Mouse (Mus musculus) left cerebral cortex, adult 2 months (tissue): ENCODE data around the gene Cfap100. TPM values are rescaled to one million over a fixed set of nuclear protein-coding genes. Genes with fewer than 3 reads are reported as not detected.
A peak's percentile ranks its signal among the peaks of the same experiment; 100 is the strongest.

Source experiments
- DNase-seq, 2 experiments: peaks; one replicate each; pipeline ENCODE4 v3.0.0; 2021 to 2022; ENCODE audit warnings: low spot score in 2 of 2, mixed read lengths in 1 of 2; ENCODE audit errors: extremely low spot score in 1 of 2
- H3K27ac ChIP-seq: fragments of 200-600 bp; 2 replicates; pipeline ENCODE4 v1.8.1; 2022
- H3K4me3 ChIP-seq: fragments of 200-600 bp; 2 replicates; pipeline ENCODE4 v1.8.1; 2022
- CTCF ChIP-seq: fragments of 200-600 bp; IDR thresholded peaks from 2 replicates; pipeline ENCODE4 v1.8.1; 2022; ENCODE audit warnings: antibody characterized with exemption, mild to moderate bottlenecking, moderate library complexity
- intact Hi-C: fragments of 180-260 bp; cut with DNase I; formaldehyde crosslinking; loops from one replicate; pipeline ENCODE4 v1.15.1; 2025
- total RNA-seq, 2 experiments: library from RNA; stranded (reverse); gene quantifications; 2 replicates each; pipeline ENCODE4 v1.2.3; 2021

Gene Cfap100
- total RNA-seq, 2 experiments from 2014 or later, result 4.5 to 6.5 TPM

DNA sequence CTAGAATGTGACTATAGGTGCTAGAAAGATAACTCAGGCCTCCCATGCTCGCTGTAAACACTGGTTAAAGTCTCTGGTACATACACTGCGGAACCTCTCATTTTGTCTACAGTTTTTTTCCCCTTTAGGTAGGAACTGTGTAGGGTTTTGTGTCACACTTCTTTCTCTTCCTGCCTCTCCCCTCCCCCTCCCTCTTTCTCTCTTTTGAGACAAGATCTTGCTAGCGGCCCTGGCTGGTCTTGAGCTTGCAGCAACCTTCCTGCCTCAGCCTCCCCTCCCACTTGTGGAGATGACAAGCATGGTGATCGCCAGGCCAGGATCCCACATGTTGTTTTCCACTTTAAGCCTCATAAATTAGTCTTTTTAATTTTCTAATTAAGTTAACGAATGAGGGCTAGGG is 25.2 kb upstream of the Cfap100 start:
- TF ChIP-seq CTCF, result no peak
- intact Hi-C loops, result loop anchor here (5.0 kb wide), 1 partner anchor 124 kb away; no protein-coding TSS in a partner anchor
- no peak for DNase-seq
- no peak overlapping the region for H3K4me3 ChIP-seq
- H3K27ac ChIP-seq, result no peak overlapping the region

DNA sequence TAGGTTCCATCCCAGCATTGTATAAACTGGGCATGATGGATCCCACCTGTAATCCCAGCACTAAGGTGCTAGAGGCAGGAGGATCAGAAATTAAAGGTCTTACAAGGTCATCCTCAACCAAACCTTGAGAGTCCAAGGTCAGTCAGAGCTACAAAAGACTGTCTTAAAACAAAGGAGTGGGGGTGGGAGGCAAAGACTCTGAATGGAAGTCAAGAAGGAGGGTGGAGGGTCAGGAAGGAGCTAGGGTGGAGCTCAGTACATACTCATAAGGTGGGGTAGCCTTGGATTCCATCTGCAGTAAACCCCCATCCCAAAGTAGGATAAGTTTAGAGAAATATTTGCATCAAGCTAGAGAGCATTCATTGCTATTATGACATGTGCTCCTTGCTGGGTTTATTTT is 24.0 kb upstream of the Cfap100 start:
- Histone ChIP-seq H3K27ac (no peak overlapping the region), H3K4me3 (no peak overlapping the region)
- intact Hi-C loops, result loop anchor here (5.0 kb wide), 1 partner anchor 125 kb away; no protein-coding TSS in a partner anchor
- no peak for TF ChIP-seq CTCF
- no peak for DNase-seq

DNA sequence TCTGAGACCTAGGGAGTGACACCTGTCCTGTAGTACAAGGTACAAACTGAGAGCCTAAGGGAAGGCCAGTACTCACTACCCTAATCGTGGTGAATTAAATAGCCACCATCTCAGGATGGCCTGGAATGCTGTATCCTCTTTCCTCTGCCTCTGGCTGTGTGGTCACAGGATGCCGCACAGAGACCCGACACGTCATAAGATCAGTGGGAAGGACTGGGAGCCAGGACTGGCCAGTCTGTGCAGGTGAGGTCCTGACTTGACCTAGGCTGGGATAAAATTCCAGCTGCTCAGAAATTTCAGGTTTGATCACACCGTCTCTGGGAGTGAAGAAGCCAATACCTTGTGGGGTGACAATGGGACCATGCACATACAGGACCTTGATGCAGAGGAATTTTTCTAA is 22.9 kb upstream of the Cfap100 start:
- intact Hi-C loops, result loop anchor here (5.0 kb wide), 1 partner anchor 126 kb away; no protein-coding TSS in a partner anchor
- DNase-seq, result no peak
- no peak overlapping the region for H3K27ac ChIP-seq
- H3K4me3 ChIP-seq, result no peak overlapping the region
- TF ChIP-seq CTCF, result no peak

DNA sequence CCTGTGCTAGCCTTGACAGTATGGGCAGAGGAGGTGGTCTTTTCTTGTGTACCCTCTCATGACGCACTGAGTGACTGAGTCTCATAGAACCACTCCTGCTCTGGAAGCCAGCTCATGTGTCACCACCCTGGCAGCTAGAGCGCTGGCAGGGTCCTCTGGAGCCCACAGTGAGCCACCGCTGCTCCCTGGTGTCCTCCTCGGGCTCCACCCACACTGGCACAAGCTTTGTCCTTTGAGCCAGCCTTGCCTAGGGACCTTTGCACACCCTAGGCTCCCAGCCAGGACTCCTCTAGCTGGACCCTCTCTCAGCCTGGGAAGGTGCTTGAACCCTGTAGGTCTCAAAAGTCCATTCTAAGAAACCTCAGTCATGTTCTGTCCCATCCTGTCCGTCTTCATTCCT is 22.1 kb upstream of the Cfap100 start:
- no peak for DNase-seq
- intact Hi-C loops, result loop anchor here (1.0 to 5.0 kb wide), 3 partner anchors 65 to 127 kb away; no protein-coding TSS in a partner anchor
- TF ChIP-seq CTCF, result no peak
- no peak overlapping the region for H3K27ac ChIP-seq
- H3K4me3 ChIP-seq, result no peak overlapping the region

DNA sequence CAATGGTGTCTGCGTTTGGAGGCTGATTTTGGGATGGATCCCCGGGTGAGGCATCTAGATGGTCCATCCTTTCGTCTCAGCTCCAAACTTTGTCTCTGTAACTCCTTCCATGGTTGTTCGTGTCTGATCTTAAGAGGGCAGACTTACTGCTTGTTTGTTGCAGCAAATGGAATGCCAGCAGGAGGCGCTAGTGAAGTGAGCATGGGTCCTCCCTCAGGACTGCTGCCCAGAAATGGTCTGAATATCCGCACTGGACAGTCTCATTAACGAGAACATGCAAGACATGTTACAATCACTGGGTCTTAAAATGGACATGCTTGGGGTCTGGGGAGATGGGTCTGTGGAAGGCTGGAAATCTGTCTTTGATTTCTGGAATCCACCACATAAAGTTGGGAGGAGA is 21.6 kb upstream of the Cfap100 start:
- Histone ChIP-seq H3K27ac (no peak overlapping the region), H3K4me3 (no peak overlapping the region)
- TF ChIP-seq CTCF, result peak; percentile 83
- peak; percentile 66 to 80 for DNase-seq
- intact Hi-C loops, result loop anchor here (1.0 to 5.0 kb wide), 3 partner anchors 65 to 127 kb away; no protein-coding TSS in a partner anchor

DNA sequence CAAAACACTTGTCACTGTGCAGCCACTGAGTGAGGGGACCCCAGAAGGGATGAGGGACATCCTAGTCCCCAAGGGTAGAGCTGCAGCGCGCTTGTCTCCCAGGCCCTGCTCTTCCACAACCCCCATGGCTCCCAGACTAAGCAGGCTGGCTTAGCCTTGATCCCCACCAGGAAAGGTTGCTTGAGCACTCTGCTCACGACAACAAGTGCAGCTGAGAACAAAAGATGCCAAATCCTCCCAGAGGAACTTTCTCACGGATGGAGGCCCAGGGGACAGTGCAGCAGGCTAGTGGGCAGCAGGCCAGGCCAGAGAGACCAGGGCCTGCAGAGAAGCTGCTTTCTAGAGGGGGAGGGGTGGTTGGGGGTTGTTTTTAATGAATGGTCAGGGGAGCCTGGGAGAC is 18.3 kb upstream of the Cfap100 start:
- H3K4me3 ChIP-seq, result no peak overlapping the region
- no peak for DNase-seq
- intact Hi-C loops, result no loop called here
- no peak for TF ChIP-seq CTCF
- H3K27ac ChIP-seq, result no peak overlapping the region

DNA sequence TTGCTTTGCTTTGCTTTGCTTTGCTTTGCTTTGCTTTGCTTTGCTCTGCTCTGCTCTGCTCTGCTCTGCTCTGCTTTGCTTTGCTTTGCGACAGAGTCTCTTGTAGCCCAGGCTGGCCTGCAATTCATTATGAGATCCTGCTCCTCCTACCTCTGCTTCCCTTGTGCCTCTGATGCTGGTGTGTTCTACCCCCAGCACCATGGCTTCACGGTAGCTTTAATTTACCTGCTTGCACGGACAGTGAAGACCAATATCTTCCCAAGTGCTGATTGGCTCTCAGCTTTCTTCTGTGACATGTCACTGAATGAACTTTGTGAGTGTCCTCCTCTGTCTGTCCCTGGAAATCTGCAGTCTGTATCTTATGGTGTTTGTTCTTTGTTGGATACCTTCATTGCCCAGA is 8.4 kb upstream of the Cfap100 start:
- no peak for DNase-seq
- Histone ChIP-seq H3K4me3 (no peak overlapping the region), H3K27ac (no peak overlapping the region)
- intact Hi-C loops, result no loop called here
- no peak for TF ChIP-seq CTCF

DNA sequence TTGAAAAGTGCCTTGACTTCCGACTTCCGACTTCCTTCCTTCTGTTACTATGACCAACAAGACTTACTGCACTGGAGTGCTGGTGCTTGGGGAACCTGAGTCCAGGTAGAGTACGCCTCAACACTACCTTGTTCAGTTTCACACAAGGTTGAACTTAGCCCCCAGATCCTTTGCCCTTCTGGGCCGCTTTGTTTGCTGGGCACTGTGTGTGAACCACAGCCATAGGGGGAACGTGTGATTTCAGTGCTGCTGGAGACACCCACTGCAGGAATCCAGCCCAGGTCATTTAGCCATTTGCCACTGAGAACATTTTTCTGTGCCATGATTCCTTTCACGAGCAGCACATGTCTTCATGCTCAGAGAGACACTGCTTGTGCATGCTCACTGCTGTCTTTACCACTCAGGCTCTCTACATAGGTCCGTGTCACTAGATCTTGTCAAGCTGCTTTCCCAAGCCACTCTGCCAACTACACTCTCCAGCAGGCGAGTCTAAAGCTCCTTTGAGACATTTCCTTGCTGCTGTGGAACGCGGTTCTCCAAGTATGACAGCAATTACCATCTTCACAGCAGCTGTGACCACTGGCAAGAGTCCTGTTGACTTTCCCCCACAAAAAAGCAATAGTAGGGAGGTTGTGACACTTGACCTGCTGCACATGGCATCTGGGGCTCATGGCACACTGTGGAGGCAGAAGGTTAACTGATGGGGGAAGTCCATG is 7.8 kb upstream of the Cfap100 start:
- H3K4me3 ChIP-seq, result no peak overlapping the region
- no peak for TF ChIP-seq CTCF
- DNase-seq, result no peak
- no peak overlapping the region for H3K27ac ChIP-seq
- intact Hi-C loops, result no loop called here

DNA sequence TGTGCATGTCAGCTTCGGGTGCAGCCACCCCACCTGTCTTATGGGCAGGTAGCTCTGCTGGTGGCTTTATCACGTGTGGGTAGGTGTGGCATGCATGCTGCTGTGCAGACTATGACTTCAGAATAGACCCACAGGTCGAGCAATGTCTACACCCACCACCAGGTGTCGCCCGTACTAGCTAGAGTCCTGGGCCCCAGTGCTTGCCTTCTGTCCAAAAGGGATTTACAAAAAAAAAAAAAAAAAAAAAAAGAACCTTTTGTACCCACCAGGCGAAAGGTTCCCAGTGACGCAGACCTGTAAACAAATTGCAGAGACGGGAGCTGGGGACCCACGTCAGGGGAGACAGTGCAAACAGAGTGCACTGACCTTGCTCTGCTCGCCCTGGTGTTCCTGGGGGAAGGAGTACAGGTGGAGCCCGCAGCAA is 6.6 kb upstream of the Cfap100 start:
- Histone ChIP-seq H3K4me3 (no peak overlapping the region), H3K27ac (no peak overlapping the region)
- peak; percentile 74 for TF ChIP-seq CTCF
- peak; percentile 80 to 86 for DNase-seq
- intact Hi-C loops, result no loop called here

DNA sequence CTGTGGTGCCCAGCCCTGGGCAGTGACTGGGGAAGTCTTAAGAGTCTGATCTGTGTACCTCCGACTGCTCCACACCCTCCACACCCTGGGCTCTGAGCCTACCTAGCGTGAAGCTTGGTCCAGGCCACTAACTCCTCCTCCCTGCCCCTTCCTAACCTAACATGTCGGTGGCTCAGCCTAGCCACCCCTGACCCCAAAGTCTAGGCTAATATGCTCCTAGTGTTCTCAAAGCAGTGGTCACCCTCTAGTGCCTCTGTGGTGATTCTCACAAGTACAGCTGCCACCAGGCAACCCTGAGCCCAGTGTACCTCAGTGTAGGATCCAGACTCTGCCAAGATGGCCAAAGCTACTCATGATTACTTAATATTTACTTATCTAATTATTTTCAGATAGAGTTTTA is 6.1 kb upstream of the Cfap100 start:
- intact Hi-C loops, result loop anchor here (5.0 kb wide), 2 partner anchors 78 to 103 kb away; no protein-coding TSS in a partner anchor
- no peak for DNase-seq
- TF ChIP-seq CTCF, result no peak
- H3K4me3 ChIP-seq, result no peak overlapping the region
- H3K27ac ChIP-seq, result no peak overlapping the region

DNA sequence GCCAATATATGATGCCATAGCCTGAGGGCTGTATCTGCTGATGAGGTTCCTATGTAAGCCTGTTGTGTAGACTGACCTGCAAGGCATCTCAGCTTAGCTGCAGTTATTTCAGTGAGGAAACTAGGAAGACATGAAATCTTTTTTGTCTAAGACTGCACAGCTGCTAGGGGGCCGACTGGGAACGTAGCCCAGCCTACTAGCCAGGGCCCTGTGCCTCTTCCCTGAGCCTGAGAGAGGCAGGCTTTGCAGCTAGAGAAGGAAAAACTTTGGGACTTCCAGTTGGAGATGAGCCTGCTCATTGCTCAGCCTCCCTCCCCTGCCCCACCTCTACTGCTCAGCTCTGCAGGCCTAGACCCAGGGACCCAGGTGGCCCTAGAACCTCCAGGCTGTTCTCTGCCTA is 2.9 kb upstream of the Cfap100 start:
- TF ChIP-seq CTCF, result no peak; the same call in 1 of the 2 replicates
- DNase-seq, result peak in 1 of 2 experiments; percentile 51
- intact Hi-C loops, result loop anchor here (5.0 kb wide), 2 partner anchors 81 to 106 kb away; no protein-coding TSS in a partner anchor
- Histone ChIP-seq H3K27ac (peak overlapping the region; percentile 37; the same call in 1 of the 2 replicates), H3K4me3 (no peak overlapping the region)

DNA sequence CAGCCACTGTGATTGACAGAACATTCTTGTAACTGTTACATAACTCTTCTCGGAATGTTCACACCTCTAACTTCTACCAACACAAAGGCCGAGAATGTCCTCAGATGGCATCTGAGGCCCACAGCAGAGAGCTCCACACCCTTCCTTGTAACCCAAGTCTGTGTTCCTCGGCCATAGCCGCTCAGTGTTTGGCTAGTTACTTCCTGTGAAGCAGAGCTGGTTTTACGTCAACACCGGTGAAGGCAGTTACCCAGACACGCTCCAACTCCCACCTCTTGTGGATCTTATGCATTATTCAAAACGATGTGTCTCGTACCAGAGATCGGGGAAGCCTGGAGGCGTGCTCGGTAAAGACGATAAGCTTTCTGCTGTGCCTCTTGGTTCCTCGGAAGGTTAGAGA is 1.3 kb upstream of the Cfap100 start:
- intact Hi-C loops, result loop anchor here (5.0 to 10.0 kb wide), 3 partner anchors 82 to 755 kb away; no protein-coding TSS in a partner anchor
- peak overlapping the region; percentile 47 for H3K27ac ChIP-seq
- peak in 1 of 2 experiments; percentile 51 for DNase-seq
- no peak overlapping the region for H3K4me3 ChIP-seq
- no peak for TF ChIP-seq CTCF
